Mouse (Mus musculus) cerebellum, adult 2 months (tissue): ENCODE data around the gene Myg1. TPM values are rescaled to one million over a fixed set of nuclear protein-coding genes. Genes with fewer than 3 reads are reported as not detected.

ENCODE experiments used
- DNase-seq, 2 experiments: peaks; one replicate each; pipeline ENCODE4 v3.0.0; 2021
- H3K27ac ChIP-seq: fragments of 200-500 bp; 2 replicates; pipeline ENCODE4 v1.5.1; 2012; ENCODE audit warnings: low read length, control low read depth, inconsistent platforms; ENCODE audit not compliant: insufficient read depth
- H3K27me3 ChIP-seq: fragments of 200-500 bp; 2 replicates; pipeline ENCODE4 v1.6.1; 2012; ENCODE audit warnings: inconsistent platforms, mild to moderate bottlenecking, low read length, moderate library complexity; ENCODE audit not compliant: control insufficient read depth, insufficient read depth
- H3K4me1 ChIP-seq: fragments of 200-500 bp; 2 replicates; pipeline ENCODE4 v1.6.1; 2011; ENCODE audit warnings: low read length; ENCODE audit not compliant: control insufficient read depth, insufficient read depth
- H3K4me3 ChIP-seq: fragments of 200-500 bp; replicated peaks from 2 replicates; pipeline ENCODE3; 2011; ENCODE audit warnings: mild to moderate bottlenecking, low read depth, low read length, control low read depth; ENCODE audit not compliant: insufficient read depth
- CTCF ChIP-seq: fragments of 200-500 bp; IDR thresholded peaks from 2 replicates; pipeline ENCODE4 v1.5.1; 2011; ENCODE audit warnings: low read depth, mild to moderate bottlenecking, control low read depth, low read length, moderate library complexity, borderline replicate concordance; ENCODE audit not compliant: insufficient read depth
- POLR2A ChIP-seq: fragments of 200-500 bp; IDR thresholded peaks from 2 replicates; pipeline ENCODE4 v1.6.1; 2011; ENCODE audit warnings: low read length, control low read depth, borderline replicate concordance; ENCODE audit not compliant: insufficient read depth
- WGBS: fragments of 180-500 bp; shearing (Covaris S2); methylation state at CpG from one replicate; pipeline ENCODE4 v1.1.7; 2018; 5-methylcytosine and 5-hydroxymethylcytosine counted together
- polyA plus RNA-seq: library from polyadenylated mRNA; depleted of rRNA; stranded (reverse); fragments of >200 nt; gene quantifications from 2 replicates; pipeline ENCODE4 v1.2.3, GENCODE M21; 2012

The Myg1 gene
- polyA plus RNA-seq, 1 experiment = 106 TPM

GRCm38 (mm10) chr15:102352177-102352576 lies 20.7 kb downstream of the Myg1 start:
- Histone ChIP-seq H3K4me1 (peaks cover 4% of the 10 kb centered on the region; the same call in 1 of the 2 replicates), H3K27ac (no peak overlapping the region), H3K27me3 (peaks cover 3% of the 10 kb centered on the region; the same call in 1 of the 2 replicates), H3K4me3 (no peak overlapping the region)
- DNase-seq = no peak
- no peak for TF ChIP-seq POLR2A
- no peak for TF ChIP-seq CTCF
- WGBS = 60% methylated on average over 2 of the region's 2 CpGs

DNA sequence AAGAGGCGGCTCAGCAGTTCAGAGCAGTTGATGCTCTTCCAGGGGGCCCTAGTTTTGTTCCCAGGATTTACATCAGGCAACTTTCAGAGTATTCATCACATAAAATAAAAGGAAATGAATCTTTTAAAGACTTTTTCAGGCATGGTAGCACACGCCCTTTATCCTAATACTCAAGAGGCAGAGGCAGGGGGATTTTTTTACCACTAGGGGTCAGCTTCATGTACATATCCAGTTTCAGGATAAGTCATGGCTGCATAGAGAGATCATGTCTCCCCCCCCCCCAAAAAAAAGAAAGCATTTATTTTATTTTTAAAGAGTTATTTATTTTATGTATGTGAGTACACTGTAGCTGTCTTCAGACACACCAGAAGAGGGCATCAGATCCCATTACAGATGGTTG lies 22.5 kb downstream of the Myg1 start:
- no peak for DNase-seq
- Histone ChIP-seq H3K4me3 (no peak overlapping the region), H3K4me1 (peaks cover 4% of the 10 kb centered on the region; the same call in 1 of the 2 replicates), H3K27me3 (peaks cover 3% of the 10 kb centered on the region; the same call in 1 of the 2 replicates), H3K27ac (no peak overlapping the region)
- WGBS = 87% methylated on average over 2 of the region's 2 CpGs
- TF ChIP-seq POLR2A (no peak), CTCF (no peak)

- Histone ChIP-seq H3K27me3 (peaks cover 3% of the 10 kb centered on the region; the same call in 1 of the 2 replicates), H3K4me3 (peak overlapping the region; percentile 47), H3K27ac (peak overlapping the region; percentile 76; the same call in 1 of the 2 replicates), H3K4me1 (peaks cover 4% of the 10 kb centered on the region)
- no peak for TF ChIP-seq POLR2A
- no peak for TF ChIP-seq CTCF
- peak; percentile 33 to 49 for DNase-seq
- WGBS = 1% methylated on average over 47 of the region's 49 CpGs
Measured at GRCm38 (mm10) chr15:102355134-102355870, 23.8 kb downstream of the Myg1 start.

DNA sequence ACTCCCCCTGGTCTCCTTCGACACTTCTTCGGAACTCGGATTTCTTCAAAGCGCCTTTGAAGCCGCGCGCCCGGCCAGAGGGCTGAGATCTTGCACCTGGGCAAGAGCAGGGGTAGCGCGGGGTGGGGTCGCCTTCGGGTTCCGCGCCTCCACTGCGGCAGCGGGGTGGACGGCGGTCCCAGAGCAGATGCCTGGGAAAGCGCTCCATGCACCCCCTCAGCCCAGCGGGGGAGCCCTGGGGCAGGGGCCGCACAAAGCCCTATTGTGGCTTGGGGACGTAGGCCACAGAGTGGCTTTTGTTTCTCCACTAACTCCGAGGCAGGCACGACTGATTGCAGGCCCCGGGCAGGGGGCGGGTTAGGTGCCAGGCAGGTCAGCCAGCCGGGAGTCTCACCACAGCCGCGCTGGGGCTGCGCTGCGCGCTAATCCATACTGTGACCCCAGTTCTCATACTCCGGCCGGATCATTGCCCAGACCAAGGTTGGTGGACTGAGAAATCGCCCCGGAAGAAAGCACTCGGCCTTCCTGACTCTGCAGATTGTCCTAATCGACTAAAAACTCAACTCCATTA lies 24.4 kb downstream of the Myg1 start:
- TF ChIP-seq CTCF (no peak), POLR2A (no peak)
- Histone ChIP-seq H3K27ac (peak overlapping the region; percentile 76; the same call in 1 of the 2 replicates), H3K4me1 (peaks cover 4% of the 10 kb centered on the region), H3K27me3 (peaks cover 3% of the 10 kb centered on the region; the same call in 1 of the 2 replicates), H3K4me3 (peak overlapping the region; percentile 47)
- DNase-seq = peak; percentile 29 to 47
- WGBS = 7% methylated on average over 38 of the region's 38 CpGs

DNA sequence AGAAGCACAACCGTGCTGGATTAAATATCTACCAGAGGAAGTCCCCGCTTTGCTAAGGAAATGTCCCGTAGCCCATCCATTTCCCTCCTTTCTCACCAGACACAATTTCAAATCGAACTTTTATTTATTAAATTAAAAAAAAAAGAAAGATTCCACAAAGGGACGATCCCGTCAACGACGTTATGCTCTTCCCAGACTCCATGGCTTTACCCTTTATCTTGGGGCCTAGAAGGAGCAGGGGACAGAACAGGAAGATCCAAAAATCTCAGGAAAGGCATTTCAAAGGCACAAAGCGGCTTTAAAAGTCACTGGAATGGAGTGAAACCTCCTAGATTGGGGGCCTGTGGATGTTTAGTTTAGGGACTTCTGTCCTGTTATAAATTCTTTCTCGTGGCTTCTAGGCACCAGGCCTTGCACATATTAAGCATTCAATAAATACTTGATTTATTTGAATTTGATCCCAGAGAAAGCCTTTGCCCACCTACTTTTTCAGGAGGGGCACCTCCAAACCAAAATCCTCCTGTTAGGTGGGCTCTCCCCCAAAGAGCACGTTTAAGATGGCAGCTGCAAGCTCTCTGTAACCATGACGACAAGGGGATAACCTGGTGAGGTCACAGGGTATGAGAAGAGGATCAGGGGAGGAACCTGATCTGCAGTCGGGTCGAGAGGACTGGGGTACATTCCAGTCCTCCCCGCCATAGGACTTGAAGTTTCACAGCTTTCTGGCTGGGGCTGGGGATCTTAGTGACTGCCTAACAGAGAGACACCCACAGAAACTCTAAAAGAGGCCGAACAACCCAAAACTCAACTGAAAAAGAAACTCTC lies 25.2 kb downstream of the Myg1 start:
- H3K4me3 ChIP-seq = no peak overlapping the region
- H3K27ac ChIP-seq = peak overlapping the region; percentile 11; the same call in 1 of the 2 replicates
- WGBS = 71% methylated on average over 16 of the region's 16 CpGs
- no peak for DNase-seq
- peaks cover 3% of the 10 kb centered on the region; the same call in 1 of the 2 replicates for H3K27me3 ChIP-seq
- TF ChIP-seq CTCF (no peak), POLR2A (no peak)
- peaks cover 4% of the 10 kb centered on the region for H3K4me1 ChIP-seq

GRCm38 (mm10) chr15:102358126-102358525 lies 26.6 kb downstream of the Myg1 start:
- 8% methylated on average over 25 of the region's 25 CpGs for WGBS

DNA sequence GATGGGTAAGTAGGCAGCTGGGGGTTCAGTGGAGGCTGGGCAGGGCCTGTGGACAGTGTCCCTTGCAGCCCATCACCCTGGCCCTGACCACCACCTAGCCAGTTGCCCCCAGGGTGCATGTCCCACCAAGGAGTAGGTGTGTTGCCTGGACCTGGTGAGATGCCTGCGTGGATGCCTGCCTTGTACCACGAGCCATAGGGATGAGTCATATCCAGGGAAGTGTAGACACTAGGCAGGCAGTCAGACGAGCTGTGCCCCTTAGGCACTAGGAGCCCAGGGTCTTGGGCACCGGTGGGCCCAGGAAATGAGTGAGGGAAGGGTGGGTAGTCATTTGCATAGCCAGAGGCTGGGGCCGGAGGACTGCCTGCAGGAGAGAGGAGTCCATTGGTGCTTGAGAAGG lies 27.3 kb downstream of the Myg1 start:
- Histone ChIP-seq H3K4me1 (peaks cover 4% of the 10 kb centered on the region), H3K4me3 (no peak overlapping the region), H3K27ac (no peak overlapping the region), H3K27me3 (peaks cover 3% of the 10 kb centered on the region; the same call in 1 of the 2 replicates)
- no peak for DNase-seq
- 33% methylated on average over 5 of the region's 5 CpGs for WGBS
- TF ChIP-seq POLR2A (no peak), CTCF (no peak)

More at GRCm38 (mm10) chr15:102358126-102358525, 26.6 kb downstream of the Myg1 start:
- Histone ChIP-seq H3K4me3 (no peak overlapping the region), H3K4me1 (peaks cover 4% of the 10 kb centered on the region), H3K27ac (no peak overlapping the region), H3K27me3 (peaks cover 3% of the 10 kb centered on the region; the same call in 1 of the 2 replicates)
- TF ChIP-seq CTCF (no peak), POLR2A (no peak)
- DNase-seq = no peak
